Mouse (Mus musculus) limb, embryonic 14.5 days (tissue): Measurements from ENCODE around the gene Dmxl2. TPM values are rescaled to one million over a fixed set of nuclear protein-coding genes. Genes with fewer than 3 reads are reported as not detected.

Experiments used
- ATAC-seq: fragments of 200-750 bp; cut with Nextera tagmentation; 2 replicates; pipeline ENCODE4 v1.8.0; 2017; ENCODE audit warnings: low read depth, moderate number of reproducible peaks, moderate TSS enrichment; ENCODE audit not compliant: low FRiP score
- DNase-seq: peaks from one replicate; pipeline ENCODE4 v3.0.0-alpha.2; 2015; ENCODE audit warnings: low spot score
- H3K27ac ChIP-seq: fragments of 300-500 bp; sonication (generic); replicated peaks from 2 replicates; pipeline ENCODE4 v1.5.1; 2014; ENCODE audit warnings: low read depth, mild to moderate bottlenecking, low read length, moderate library complexity, mixed read lengths
- H3K27me3 ChIP-seq: fragments of 300-500 bp; sonication (generic); 2 replicates; pipeline ENCODE4 v1.6.1; 2014; ENCODE audit warnings: low read length, mixed read lengths; ENCODE audit not compliant: control insufficient read depth, insufficient read depth
- H3K36me3 ChIP-seq: fragments of 300-500 bp; sonication (generic); 2 replicates; pipeline ENCODE4 v1.6.1; 2014; ENCODE audit warnings: mild to moderate bottlenecking, low read length, moderate library complexity, mixed read lengths; ENCODE audit not compliant: control insufficient read depth, insufficient read depth
- H3K4me1 ChIP-seq: fragments of 300-500 bp; sonication (generic); 2 replicates; pipeline ENCODE4 v1.6.1; 2014; ENCODE audit warnings: antibody characterized with exemption, low read length, mixed read lengths; ENCODE audit not compliant: control insufficient read depth, insufficient read depth
- H3K4me2 ChIP-seq: fragments of 300-500 bp; sonication (generic); replicated peaks from 2 replicates; pipeline ENCODE4 v1.6.1; 2014; ENCODE audit warnings: low read depth, mild to moderate bottlenecking, low read length, moderate library complexity; ENCODE audit not compliant: severe bottlenecking
- H3K4me3 ChIP-seq: fragments of 300-500 bp; sonication (generic); replicated peaks from 2 replicates; pipeline ENCODE4 v1.5.1; 2014; ENCODE audit warnings: low read length
- H3K9ac ChIP-seq: fragments of 300-500 bp; sonication (generic); 2 replicates; pipeline ENCODE4 v1.6.1; 2014; ENCODE audit warnings: mild to moderate bottlenecking, low read depth, low read length, moderate library complexity; ENCODE audit not compliant: severe bottlenecking
- H3K9me3 ChIP-seq: fragments of 300-500 bp; sonication (generic); 2 replicates; pipeline ENCODE4 v1.6.1; 2016; ENCODE audit warnings: low read length; ENCODE audit not compliant: control insufficient read depth
- POLR2A ChIP-seq: fragments of 200-500 bp; IDR thresholded peaks from 2 replicates; pipeline ENCODE4 v1.8.0; 2012; ENCODE audit warnings: inconsistent platforms, mild to moderate bottlenecking, moderate library complexity, borderline replicate concordance; ENCODE audit not compliant: insufficient read depth, insufficient read length; ENCODE audit errors: extremely low read depth
- WGBS: fragments of 180-500 bp; shearing (Covaris S2); extraction: QIAGEN DNeasy Blood & Tissue Kit; methylation state at CpG from one replicate; pipeline ENCODE4 v1.1.7; 2014; 5-methylcytosine and 5-hydroxymethylcytosine counted together
- polyA plus RNA-seq, 2 experiments: library from polyadenylated mRNA; depleted of rRNA in 1 of 2; stranded (reverse) in 1 of 2; unstranded in 1 of 2; fragments of >200 nt; fragmentation: Nextera tagmentation in 1 of 2; extraction: Ambion mirVana in 1 of 2; gene quantifications; 2 replicates each; pipeline versions ENCODE4 v1.2.1 to v1.2.3; 2012 to 2014

Gene Dmxl2
- polyA plus RNA-seq, 2 experiments = 6.4 to 7.9 TPM

GRCm38 (mm10) chr9:54520286-54520685, 18.9 kb upstream of the Dmxl2 start:
- no peaks in the 10 kb centered on the region for H3K9me3 ChIP-seq
- H3K27me3 ChIP-seq = no peaks in the 10 kb centered on the region
- 72% methylated on average over 4 of the region's 4 CpGs for WGBS
- TF ChIP-seq POLR2A = no peak
- H3K36me3 ChIP-seq = no peaks in the 10 kb centered on the region
- no peaks in the 10 kb centered on the region for H3K4me1 ChIP-seq
- DNase-seq (no peak), ATAC-seq (no peak)
- H3K4me3 ChIP-seq = no peak overlapping the region
- no peak overlapping the region for H3K4me2 ChIP-seq
- H3K9ac ChIP-seq = no peak overlapping the region
- no peak overlapping the region for H3K27ac ChIP-seq

- no peak for DNase-seq
- ATAC-seq = no peak
- WGBS = 64% methylated on average over 7 of the region's 7 CpGs
- no peaks in the 10 kb centered on the region for H3K27me3 ChIP-seq
- no peak for TF ChIP-seq POLR2A
- no peaks in the 10 kb centered on the region for H3K9me3 ChIP-seq
- no peak overlapping the region for H3K4me2 ChIP-seq
- H3K4me1 ChIP-seq = no peaks in the 10 kb centered on the region
- H3K36me3 ChIP-seq = no peaks in the 10 kb centered on the region
- H3K9ac ChIP-seq = no peak overlapping the region
- H3K4me3 ChIP-seq = no peak overlapping the region
- no peak overlapping the region for H3K27ac ChIP-seq
These were observed 17.5 kb upstream of the Dmxl2 start for GRCm38 (mm10) chr9:54518921-54519320.

- H3K27ac ChIP-seq = no peak overlapping the region
- WGBS = 65% methylated on average over 2 of the region's 2 CpGs
- no peak overlapping the region for H3K4me2 ChIP-seq
- TF ChIP-seq POLR2A = no peak
- no peak overlapping the region for H3K4me3 ChIP-seq
- DNase-seq (no peak), ATAC-seq (no peak)
- H3K9ac ChIP-seq = no peak overlapping the region
- no peaks in the 10 kb centered on the region for H3K27me3 ChIP-seq
- H3K36me3 ChIP-seq = no peaks in the 10 kb centered on the region
- no peaks in the 10 kb centered on the region for H3K9me3 ChIP-seq
- H3K4me1 ChIP-seq = no peaks in the 10 kb centered on the region
These were observed 14.6 kb upstream of the Dmxl2 start for GRCm38 (mm10) chr9:54515991-54516390.

- ATAC-seq = no peak
- H3K4me2 ChIP-seq = no peak overlapping the region
- 11% methylated on average over 12 of the region's 12 CpGs for WGBS
These were observed 1.4 kb upstream of the Dmxl2 start for GRCm38 (mm10) chr9:54502873-54503272.

GRCm38 (mm10) chr9:54502111-54502495, 677 bp upstream of the Dmxl2 start:
- Histone ChIP-seq H3K4me2 (peak overlapping the region; percentile 99), H3K4me1 (peaks cover 6% of the 10 kb centered on the region; the same call in 1 of the 2 replicates), H3K27me3 (peaks cover 5% of the 10 kb centered on the region; the same call in 1 of the 2 replicates), H3K27ac (no peak overlapping the region), H3K4me3 (peak overlapping the region; percentile 79), H3K9ac (peak overlapping the region; percentile 74), H3K9me3 (no peaks in the 10 kb centered on the region), H3K36me3 (no peaks in the 10 kb centered on the region)
- no peak for TF ChIP-seq POLR2A
- peak; percentile 1; the same call in 1 of the 2 replicates for ATAC-seq
- WGBS = 3% methylated on average over 13 of the region's 13 CpGs
- DNase-seq = no peak

More at GRCm38 (mm10) chr9:54502873-54503272, 1.4 kb upstream of the Dmxl2 start:
- DNase-seq = no peak
- H3K27ac ChIP-seq = no peak overlapping the region
- no peak for TF ChIP-seq POLR2A
- H3K9me3 ChIP-seq = no peaks in the 10 kb centered on the region
- H3K27me3 ChIP-seq = peaks cover 5% of the 10 kb centered on the region; the same call in 1 of the 2 replicates
- no peak overlapping the region for H3K9ac ChIP-seq
- no peak overlapping the region for H3K4me3 ChIP-seq
- no peaks in the 10 kb centered on the region for H3K36me3 ChIP-seq
- H3K4me1 ChIP-seq = peaks cover 6% of the 10 kb centered on the region; the same call in 1 of the 2 replicates

GRCm38 (mm10) chr9:54500832-54501452, 484 bp downstream of the Dmxl2 start:
- TF ChIP-seq POLR2A = no peak
- 2% methylated on average over 25 of the region's 43 CpGs for WGBS
- Histone ChIP-seq H3K4me3 (peak overlapping the region; percentile 79), H3K4me1 (peaks cover 6% of the 10 kb centered on the region; the same call in 1 of the 2 replicates), H3K9me3 (no peaks in the 10 kb centered on the region), H3K27ac (no peak overlapping the region), H3K9ac (peak overlapping the region; percentile 74), H3K36me3 (no peaks in the 10 kb centered on the region), H3K27me3 (peaks cover 5% of the 10 kb centered on the region; the same call in 1 of the 2 replicates), H3K4me2 (peak overlapping the region; percentile 99)
- ATAC-seq (peak; percentile 48), DNase-seq (peak; percentile 3)
